Comparison of ENCODE assay signal across 9 mouse cellular contexts in genomic region chr2:73657151-73657550, GRCm38 (mm10).
DNase-seq lines count a peak whose midpoint lies in the region; ATAC-seq and TF ChIP-seq lines count a peak whose summit lies in the region.
"Had no signal": no experiment of that assay in that cellular context is flagged by ENCODE, and none has a peak within 500 bp of the region (broad histone marks: within the 10 kb centered on the region; RNA-seq: fewer than 3 reads in every experiment).

No protein-coding gene starts in this region.

- 68% methylated on average over 7 of the region's 7 CpGs for WGBS in midbrain, embryonic 10.5 days
- WGBS in midbrain, postnatal 0 days = 32% methylated on average over 7 of the region's 7 CpGs
- WGBS in midbrain, embryonic 12.5 days = 31% methylated on average over 7 of the region's 7 CpGs

- H3K9me3 ChIP-seq in midbrain, embryonic 10.5 days (replicated peaks) = no peaks in the 10 kb centered on the region
- H3K9me3 ChIP-seq in midbrain, postnatal 0 days (ENCODE audit: low read length) = no peaks in the 10 kb centered on the region
- no peaks in the 10 kb centered on the region for H3K9me3 ChIP-seq in midbrain, embryonic 12.5 days

- TF ChIP-seq CTCF in midbrain, postnatal 0 days (IDR thresholded peaks at IDR 0.05) = no peak

- peak; percentile 23 for DNase-seq in adrenal gland, postnatal 10 days
- no peak for DNase-seq in adrenal gland, postnatal 25 days
- no peak for DNase-seq in midbrain, embryonic 10.5 days (ENCODE audit: low spot score)
- DNase-seq in midbrain, postnatal 0 days (ENCODE audit: low spot score) = no peak
- peak; percentile 65 for DNase-seq in layer of hippocampus, adult 9-11 months
- DNase-seq in urinary bladder, postnatal 14 days (ENCODE audit: low spot score) = no peak
- no peak for DNase-seq in natural killer cell, adult 2 months (ENCODE audit: low spot score in 2 of 2)

- H3K4me1 ChIP-seq in midbrain, embryonic 10.5 days = peaks cover 44% of the 10 kb centered on the region
- peaks cover 8% of the 10 kb centered on the region for H3K4me1 ChIP-seq in midbrain, postnatal 0 days (ENCODE audit: insufficient read depth, low read length)
- peaks cover 39% of the 10 kb centered on the region for H3K4me1 ChIP-seq in midbrain, embryonic 12.5 days

- no peak overlapping the region for H3K9ac ChIP-seq in midbrain, postnatal 0 days (replicated peaks; ENCODE audit: low read length, poor library complexity, severe bottlenecking)
- no peak overlapping the region for H3K9ac ChIP-seq in midbrain, embryonic 12.5 days (replicated peaks)
- H3K9ac ChIP-seq: liver, embryonic 14.5 days had no signal

- no peaks in the 10 kb centered on the region for H3K36me3 ChIP-seq in midbrain, embryonic 10.5 days
- no peaks in the 10 kb centered on the region for H3K36me3 ChIP-seq in midbrain, postnatal 0 days (ENCODE audit: insufficient read depth, low read length)
- no peaks in the 10 kb centered on the region for H3K36me3 ChIP-seq in midbrain, embryonic 12.5 days

- H3K27ac ChIP-seq in midbrain, embryonic 10.5 days (replicated peaks) = peak overlapping the region; percentile 57
- H3K27ac ChIP-seq in midbrain, postnatal 0 days (ENCODE audit: low read depth, low read length) = no peak overlapping the region
- H3K27ac ChIP-seq in midbrain, embryonic 12.5 days (replicated peaks) = peak overlapping the region; percentile 64
- H3K27ac ChIP-seq: liver, embryonic 14.5 days had no signal

- H3K4me3 ChIP-seq in midbrain, embryonic 10.5 days = no peak overlapping the region
- no peak overlapping the region for H3K4me3 ChIP-seq in midbrain, postnatal 0 days (ENCODE audit: low read depth, low read length)
- no peak overlapping the region for H3K4me3 ChIP-seq in midbrain, embryonic 12.5 days

- no peaks in the 10 kb centered on the region for H3K27me3 ChIP-seq in midbrain, embryonic 10.5 days (ENCODE audit: low read depth, poor library complexity, severe bottlenecking)
- H3K27me3 ChIP-seq in midbrain, postnatal 0 days (ENCODE audit: insufficient read depth, low read length) = no peaks in the 10 kb centered on the region
- no peaks in the 10 kb centered on the region for H3K27me3 ChIP-seq in midbrain, embryonic 12.5 days

- no peak overlapping the region for H3K4me2 ChIP-seq in midbrain, postnatal 0 days (ENCODE audit: low read depth, low read length, poor library complexity, severe bottlenecking)
- peak overlapping the region; percentile 9; the same call in 1 of the 2 replicates for H3K4me2 ChIP-seq in midbrain, embryonic 12.5 days (replicated peaks)

- ATAC-seq in midbrain, postnatal 0 days (ENCODE audit: low FRiP score) = no peak
- ATAC-seq in midbrain, embryonic 12.5 days (ENCODE audit: low FRiP score, low read depth) = peak; percentile 71

Comparison
In these comparisons a context has a peak if more than half of its experiments do, and no peak if none do; other contexts are left out.
1. DNase-seq: peak in adrenal gland, postnatal 10 days (single experiment) and layer of hippocampus, adult 9-11 months (single experiment); none in adrenal gland, postnatal 25 days (single experiment), midbrain, embryonic 10.5 days (single experiment), midbrain, postnatal 0 days (single experiment), urinary bladder, postnatal 14 days (single experiment) and natural killer cell, adult 2 months (0 of 2).